Mouse (Mus musculus): ENCODE measurements at regions not wholly inside any gene's neighbourhood (a gene's known extent, or its start where the extent isn't known, plus 50 kb on each side); places are given as distances from the start of the nearest gene placed in this dataset.

DNA sequence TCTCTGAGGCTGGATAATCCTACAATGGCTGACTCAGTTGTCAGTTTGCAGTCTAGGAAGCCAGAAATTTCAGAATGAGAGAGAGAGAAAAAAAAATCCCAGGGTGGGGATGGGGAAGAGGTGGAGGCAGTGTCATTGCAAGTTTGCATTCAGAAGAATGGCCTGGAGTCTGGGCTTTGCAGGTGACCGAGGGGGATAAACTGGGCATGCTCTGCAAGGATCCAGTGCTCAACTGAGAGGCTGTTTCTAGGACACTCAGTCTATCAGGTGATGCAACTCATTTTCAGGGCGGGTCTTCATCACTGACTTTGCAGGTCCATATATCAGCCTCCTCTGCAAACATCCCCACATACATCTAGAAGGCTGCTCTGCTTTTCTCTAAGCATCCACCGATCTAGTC lies 256.7 kb downstream of the Dact1 start:
- no peak for TF ChIP-seq CTCF (IDR thresholded peaks at IDR 0.05; ENCODE audit: extremely low read depth, insufficient read length, insufficient replicate concordance, low read depth, low read length)
- TF ChIP-seq POLR2A (IDR thresholded peaks at IDR 0.05; ENCODE audit: low read depth, low read length), result no peak

Data from small intestine, adult 2 months (tissue).